Mouse (Mus musculus): ENCODE measurements around the gene Qrich1.

DNA sequence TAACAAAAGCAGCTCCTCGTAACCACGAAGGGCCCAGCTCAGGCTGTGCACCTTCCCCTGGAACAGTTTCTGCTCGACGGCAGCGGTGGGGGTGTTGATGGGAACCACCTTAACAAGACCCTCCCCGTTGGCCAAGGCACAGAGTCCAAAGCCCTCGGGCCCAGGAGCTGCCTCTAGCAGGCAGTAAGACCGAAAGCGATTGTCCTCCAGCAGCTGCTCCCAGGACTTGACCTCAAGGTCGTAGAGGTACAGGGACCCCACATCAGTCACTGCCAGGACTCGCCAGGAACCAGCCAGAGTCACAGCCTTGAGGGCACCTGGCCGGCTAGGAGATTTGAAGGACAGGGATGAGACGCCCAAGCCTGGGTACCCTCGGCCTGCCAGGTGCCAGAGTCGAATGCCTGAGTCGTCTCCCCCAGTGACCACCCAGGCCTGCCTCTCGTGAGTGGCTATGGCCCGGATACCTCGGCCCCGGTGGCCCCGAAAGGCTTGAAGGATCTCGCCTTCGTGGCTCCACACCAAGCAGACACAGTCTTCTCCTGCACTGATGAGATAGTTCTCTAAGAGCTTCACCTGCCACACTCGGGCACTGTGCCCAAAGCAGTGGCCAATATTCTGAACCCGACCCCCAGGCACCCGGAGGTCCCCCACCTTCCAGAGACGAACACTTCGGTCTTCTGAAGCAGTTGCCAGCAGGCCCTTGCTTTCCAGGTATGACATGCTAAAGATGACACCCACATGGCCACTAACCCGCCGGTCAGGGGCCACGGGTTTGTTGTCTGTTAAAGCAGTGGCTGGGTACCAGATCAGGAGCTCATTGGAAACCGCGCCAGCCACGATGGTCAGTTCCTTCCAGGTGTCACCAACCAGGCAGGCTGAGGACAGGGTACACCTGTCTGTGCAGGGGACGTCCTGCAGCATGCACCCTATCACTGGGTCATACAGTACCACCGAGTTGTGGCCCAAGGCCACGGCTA, 59.0 kb downstream of the Qrich1 start:
- TF ChIP-seq NANOG (IDR thresholded peaks at IDR 0.05; ENCODE audit: borderline replicate concordance, low read length): no peak
- no peak for TF ChIP-seq CTCF (conservative IDR thresholded peaks at IDR 0.05; ENCODE audit: low read length)
